Mouse (Mus musculus) C2C12 (cell line): ENCODE measurements around the gene Cntn4.

Experiments
- CEBPB ChIP-seq: IDR thresholded peaks from one replicate; pipeline ENCODE4 v1.6.1; 2011; ENCODE audit warnings: low read depth, mild to moderate bottlenecking, control low read depth, moderate library complexity
- CTCF ChIP-seq: IDR thresholded peaks from one replicate; pipeline ENCODE4 v1.5.1; 2011; ENCODE audit not compliant: control insufficient read depth, insufficient read depth, insufficient read length
- MAX ChIP-seq: IDR thresholded peaks from one replicate; pipeline ENCODE4 v1.6.1; 2011; ENCODE audit warnings: mild to moderate bottlenecking, control low read depth
- MYOD1 ChIP-seq: IDR thresholded peaks from one replicate; pipeline ENCODE4 v1.6.1; 2011; ENCODE audit warnings: low read depth; ENCODE audit not compliant: control insufficient read depth, insufficient read length
- USF1 ChIP-seq: IDR thresholded peaks from one replicate; pipeline ENCODE4 v1.6.1; 2011; ENCODE audit warnings: low read depth, mild to moderate bottlenecking, control low read depth, moderate library complexity

DNA sequence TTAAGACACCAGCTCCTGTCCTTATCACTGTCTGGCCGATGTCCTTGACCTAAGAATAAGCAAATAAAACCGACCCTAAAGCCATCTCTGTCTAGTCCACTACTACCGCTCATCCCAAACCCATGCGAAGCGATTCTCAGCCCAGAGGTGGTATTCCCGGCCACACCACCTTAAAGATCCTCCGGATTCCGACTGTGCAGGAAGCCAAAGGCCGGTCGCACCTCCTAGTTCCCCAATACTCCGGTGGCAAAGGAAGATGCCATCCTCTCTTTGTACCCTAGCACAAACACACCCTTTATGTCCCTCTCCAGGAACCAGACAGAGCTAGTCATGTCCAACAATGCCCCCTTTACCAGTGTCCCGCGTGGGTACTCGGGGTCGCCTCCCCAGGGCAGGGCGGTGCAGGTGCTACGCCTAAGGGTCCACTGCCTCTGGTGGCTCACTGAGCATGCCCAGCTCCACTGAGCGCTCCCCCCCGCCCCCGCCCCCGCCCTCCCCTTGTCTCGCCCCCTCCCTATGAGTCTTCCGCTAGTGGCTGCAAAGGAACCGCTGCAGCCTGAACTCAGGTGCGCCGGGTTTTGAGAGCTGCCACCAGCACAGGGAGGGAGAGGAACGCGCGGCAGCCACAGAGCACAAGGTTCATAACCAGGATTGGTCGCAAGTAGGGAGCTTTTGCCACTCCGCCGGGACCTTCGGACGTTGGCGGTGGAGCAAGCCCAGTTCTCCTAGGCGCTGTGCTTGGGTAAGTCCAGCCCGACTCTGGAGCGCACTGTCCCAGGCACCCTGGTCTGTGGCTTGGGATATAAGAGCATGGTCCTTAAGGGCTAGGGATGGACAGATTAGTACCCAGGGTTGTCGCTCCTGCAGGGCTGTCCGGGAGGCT is at the start of gene Cntn4:
- TF ChIP-seq CTCF (no peak), USF1 (no peak), MAX (no peak), MYOD1 (no peak), CEBPB (no peak)
